Mouse (Mus musculus) liver (tissue): ENCODE measurements around the gene Crb2.

Source experiments
- DNase-seq: peaks from one replicate; pipeline ENCODE4 v3.0.0-alpha.2; 2020; ENCODE audit warnings: mixed read lengths

Crb2 gene

DNA sequence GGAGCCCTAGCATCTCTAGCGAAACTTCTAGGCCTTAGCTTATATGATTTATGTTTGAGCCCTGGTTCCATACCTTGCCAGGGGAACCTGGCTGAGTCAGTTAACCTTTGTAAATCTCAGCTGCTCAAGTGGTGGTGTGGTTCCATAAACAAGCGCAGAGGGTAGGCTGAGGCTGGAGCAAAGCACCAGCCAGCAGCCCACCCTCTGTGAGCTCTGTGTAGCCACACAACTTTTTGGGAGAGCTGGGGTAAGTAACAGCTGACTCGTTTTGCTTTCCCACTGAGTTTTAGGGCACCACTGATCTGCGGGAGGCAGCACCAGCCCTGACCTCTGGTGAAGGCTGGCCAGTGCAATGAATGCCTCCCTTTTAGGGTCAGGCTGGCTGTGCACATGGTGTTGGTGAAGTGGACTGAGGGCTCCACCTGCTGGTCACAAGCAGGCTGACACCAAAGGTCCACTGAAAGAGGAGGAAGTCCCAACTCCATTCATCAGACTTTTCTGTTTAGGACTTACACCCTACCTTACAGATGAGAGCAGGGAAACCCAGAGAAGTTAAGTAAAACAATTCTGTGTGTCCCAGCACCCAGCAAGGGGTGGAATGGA is 26.7 kb downstream of the Crb2 start:
- DNase-seq, result peak; percentile 67

DNA sequence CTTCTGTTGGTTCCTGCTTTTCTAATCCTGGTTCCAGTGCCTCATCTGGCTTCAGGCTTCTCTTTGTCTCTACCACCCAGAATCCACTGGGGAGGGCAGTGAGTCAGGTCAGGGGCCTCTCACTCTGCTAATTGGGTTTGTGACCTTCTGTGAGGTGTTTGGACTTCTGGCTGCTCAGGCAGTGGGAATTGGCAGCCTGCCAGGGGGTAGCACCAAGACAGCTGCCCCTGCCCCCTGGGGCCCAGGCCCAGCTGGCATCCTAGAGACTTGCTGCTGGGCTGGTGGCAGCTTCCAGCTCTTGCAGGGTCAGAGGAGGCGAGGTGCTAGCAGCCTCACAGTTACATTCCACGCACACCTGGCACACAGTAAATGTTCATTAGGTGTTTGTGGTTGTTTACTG is 35.6 kb downstream of the Crb2 start:
- DNase-seq, result no peak

DNA sequence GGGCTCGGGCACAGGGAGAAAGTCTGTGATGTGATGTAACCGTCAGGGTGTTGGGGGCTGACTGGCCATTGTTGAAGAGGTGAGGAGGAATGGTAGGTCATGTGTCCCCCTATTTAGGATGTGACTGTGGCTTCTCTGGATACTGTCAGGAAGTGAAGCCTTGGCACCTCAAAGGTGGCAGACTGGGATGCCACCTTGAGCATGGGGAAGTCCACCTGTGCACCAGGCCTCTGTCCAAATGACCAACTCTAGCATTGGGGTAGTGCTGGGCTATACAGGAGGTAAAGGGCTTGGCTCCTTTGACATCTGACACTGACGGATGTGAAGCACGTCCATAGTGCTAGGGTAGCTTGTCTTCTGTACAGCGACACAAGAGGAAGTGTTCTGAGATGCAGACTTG is 36.4 kb downstream of the Crb2 start:
- DNase-seq, result no peak

DNA sequence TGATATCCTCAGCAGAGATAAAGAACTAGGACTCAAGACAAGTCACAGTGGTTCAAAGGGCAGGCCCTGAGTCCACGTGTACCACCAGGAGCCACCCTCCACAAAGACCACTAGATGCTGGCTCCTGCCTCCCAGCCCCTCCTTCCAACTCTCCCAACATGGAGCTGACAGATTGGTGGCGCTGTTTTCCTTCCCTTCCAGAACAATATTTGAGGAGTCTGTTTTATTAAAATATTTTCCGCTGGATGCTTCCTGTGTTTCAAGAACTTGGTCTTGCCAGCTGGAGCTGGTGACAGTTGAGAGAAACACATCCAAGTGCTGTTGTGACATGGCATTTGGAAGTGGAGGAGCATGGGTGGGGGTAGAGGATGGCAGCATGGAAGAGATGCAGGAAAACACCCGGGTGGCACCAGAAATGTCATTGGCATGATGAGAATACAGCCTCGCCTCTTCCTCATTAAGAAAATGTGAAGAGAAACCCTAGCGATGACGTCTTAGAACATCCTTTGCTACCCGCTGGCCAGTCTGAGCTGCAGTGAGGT is 38.8 kb downstream of the Crb2 start:
- DNase-seq, result no peak

DNA sequence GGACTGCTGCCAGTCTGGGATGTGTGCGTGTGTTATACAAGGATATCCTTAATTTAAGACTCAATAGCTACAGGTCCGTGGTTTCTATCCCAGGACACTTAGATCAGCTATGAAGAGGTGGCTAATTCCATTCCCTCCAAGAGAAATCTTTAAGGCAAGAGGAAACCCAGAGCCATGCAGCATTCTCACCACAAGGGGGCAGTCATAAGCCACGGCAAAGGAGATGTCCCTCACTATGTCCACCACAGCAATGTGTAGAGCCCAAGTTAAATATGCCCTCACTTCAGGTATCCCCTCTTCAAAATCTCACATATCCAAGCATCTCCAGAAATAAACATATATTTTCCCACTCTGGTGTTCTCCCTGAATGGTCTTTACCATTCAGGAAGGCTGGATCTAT is 39.6 kb downstream of the Crb2 start:
- DNase-seq, result peak; percentile 73

DNA sequence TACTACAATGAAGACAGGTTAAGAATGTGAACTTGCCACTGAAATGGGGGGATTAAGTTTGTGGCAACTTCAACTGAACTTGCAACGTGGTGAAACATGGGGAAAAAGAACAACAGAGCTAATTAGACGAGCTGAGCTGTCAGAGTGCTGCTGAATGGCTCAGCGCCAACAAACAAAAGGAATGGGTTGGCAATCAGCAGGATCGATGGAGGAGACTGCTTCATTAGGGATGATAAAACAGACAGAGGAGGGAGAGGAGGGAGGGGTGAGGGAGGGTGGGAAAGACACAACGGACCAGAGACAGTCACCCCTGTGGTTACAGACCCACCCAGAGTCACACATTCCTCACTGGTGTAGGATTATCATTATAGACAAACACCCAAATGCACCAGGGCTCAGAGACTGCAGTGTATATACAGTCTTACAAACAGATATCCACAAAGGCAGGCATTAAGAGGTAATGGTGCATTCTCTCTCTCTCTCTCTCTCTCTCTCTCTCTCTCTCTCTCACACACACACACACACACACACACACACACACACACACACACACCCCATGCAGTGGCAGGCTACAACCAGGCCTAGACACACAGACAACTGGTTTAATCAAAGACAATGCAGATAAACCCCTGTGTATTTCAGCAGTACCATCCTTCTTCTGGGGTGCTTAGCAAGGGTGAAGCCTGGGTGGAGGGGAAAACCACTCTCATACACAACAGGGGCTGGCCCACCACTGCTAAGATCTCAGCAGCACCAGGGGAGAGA is 42.9 kb downstream of the Crb2 start:
- DNase-seq, result no peak

DNA sequence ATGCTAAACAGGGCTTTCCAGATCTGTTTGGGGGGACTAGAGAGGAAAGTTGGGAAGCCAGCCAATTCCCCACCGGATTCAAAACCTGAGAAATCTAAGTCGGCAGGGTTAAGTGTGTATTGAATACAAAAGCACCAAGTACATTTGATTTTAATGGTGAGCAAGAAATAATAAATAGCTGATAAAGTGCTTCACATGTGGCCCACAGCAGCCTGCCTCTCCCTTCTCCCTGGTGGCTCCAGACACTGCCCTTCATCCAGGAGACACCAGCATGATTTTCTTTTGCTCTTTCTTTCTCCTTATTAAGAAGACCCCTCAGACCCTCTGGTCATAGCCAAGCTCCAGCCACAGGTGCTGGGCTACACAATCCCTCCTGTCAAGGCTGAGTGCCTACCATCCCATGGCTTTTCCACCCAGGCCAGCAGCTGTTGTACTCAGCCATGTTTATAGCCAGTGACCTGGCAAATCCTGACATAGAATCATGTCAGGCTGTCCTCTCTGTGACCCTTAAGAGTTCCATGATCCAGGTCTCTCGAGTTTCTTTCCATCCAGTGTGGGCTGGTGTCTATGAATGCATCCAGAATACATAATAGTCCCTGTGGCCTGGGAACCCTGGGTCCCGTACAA is 43.6 kb downstream of the Crb2 start:
- no peak for DNase-seq

DNA sequence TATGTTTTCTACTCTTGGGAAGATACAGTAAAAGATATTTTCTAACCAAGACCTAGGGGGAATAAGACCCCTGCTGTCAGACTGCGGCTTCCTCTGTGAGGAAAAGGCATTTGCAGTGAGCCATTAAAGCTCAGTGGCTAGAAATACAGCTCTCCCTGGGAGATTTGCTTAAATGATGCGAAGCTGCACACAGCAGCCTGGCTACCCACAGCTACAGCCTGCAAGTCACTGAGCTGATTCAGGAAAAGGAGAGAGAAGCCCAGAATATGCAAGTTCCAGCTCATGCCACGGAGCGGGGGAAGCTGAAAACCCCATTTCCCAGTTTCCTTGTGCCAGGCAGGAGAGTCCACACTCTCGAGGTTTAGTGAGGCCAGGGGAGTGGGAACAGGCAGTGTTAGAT is 46.1 kb downstream of the Crb2 start:
- DNase-seq, result no peak

DNA sequence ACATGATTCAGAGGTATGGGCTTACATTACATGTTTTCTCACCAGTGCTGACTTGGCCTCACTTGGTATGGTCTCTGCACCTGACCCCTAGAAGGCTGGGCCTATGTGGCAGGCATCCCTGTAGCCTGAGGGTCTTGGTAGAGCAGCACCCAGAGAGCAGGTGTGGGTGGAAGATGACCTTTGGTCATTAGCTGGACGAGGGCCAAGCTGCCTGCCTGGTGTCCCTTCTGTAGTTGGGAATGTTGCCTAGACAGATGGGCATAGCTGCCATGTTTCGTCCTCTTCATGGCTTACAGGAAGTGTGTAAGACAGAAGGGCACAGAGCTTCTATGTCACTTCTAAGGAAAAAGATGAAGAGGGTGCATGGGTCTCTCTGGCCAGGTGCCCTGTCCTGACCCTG is 47.8 kb downstream of the Crb2 start:
- DNase-seq, result no peak

DNA sequence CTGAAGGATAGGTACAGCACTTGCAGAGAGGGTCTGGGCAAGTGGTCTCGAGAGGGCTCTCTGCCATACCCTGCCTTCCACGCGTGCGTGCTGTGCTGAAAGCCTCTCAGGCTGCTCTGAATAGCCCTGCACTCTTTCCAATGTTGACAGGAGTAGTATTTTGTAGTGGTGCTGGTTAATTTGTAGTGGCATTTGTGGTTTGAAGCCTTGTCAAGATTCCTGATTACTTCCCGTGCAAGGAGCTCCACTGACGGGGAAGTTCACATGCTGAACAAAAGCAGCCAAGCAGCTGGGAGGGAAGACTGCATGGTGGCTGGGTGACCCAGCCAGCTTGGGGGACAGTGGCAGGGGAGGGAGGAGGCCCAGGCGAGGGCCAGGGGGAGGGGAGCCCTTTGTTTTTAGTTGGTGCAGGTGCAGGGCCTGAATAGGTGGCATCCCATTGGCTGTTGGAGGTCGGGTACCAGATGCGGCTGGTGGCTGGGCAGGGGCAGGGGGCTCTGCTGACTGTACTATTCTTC is 53.8 kb downstream of the Crb2 start:
- no peak for DNase-seq

DNA sequence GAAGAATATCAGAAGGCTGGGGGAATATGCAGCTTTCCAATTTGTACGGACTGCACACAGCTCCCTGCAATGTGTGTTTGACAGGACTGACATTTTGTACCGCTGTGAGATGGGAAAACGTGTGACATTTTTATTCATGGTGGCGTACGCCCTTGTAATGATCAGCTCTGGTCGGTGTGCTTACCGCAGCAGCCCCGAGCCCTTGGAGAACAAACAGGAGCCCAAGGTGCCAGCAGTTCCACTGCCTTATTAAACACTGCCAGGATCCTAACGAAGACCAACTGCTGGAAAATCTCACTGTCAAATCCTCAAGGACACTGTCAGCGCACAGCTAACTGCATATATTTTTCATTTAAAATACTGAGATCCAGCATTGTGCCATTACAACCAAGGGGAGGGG is 56.2 kb downstream of the Crb2 start:
- no peak for DNase-seq

DNA sequence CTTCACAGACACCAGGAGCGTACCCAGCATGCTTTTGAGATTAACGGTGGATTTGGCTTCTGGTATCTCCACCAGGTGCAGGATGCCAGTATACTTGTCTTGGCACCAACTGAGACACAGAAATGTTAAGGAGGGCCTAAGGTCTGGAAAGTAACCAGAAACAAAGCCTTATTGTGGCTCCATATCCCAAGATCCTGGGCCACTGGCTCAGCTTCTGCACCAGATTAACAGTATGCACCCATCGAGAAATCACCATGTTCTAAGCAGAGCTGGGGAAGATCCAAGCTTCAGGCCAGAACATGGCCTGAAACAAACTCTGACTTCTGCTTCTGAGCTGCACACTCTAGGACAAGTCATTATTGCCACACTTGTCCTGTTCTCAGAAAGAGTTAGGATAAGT is 60.9 kb downstream of the Crb2 start:
- no peak for DNase-seq

DNA sequence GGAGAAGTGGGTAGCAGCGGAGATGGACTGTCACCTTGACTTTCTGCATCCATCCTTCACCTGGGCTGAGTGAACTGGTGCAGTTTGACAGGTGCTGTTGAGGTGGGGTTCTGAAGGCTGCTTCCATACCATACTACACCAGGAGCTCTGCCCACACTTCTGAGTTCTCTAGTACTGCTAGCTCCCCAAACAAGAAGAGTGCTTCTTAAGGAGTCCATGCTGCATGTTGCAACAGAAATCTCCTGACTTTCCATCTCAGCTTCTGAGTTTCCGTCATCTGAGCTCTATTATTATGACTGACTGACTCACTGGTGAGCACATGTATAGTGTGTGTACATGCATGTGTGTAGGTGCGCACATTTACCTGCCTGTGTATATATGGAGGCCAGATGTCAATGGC is 61.5 kb downstream of the Crb2 start:
- no peak for DNase-seq

DNA sequence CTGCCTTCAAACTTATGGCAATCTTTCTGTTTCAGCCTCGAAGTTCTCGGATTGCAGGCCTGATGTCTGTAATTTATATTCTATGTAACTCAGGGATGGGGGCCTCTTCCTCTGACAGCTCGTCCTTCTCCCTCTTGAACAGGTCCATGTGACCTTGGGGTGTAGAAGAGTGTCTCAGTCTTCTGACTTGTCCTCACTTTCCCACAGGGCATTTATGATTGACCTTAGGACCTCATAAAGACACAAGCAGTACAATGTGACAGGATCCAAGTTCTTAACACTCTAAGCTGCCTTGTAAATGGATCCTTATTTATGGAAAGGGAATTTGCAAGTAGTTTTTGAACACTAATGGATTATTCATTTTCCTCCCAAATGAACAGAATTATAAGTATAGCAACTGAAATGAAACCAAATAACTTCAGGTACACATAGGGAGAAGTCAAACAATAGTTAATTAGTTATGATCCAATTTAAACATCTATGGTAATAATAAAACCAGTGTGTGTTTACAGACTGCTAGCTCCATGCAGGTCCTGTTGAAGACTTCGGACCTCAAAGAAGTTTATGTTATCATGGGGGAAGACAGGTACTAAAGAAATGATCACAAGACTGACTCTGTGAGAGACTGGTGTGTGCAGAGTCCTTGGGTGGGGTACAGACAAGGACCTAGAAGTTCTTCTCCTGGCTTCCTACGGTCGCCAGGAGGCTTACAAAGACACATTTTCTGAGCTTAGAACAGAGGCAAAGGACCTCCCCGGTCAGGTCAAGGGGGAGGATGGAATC is 62.3 kb downstream of the Crb2 start:
- DNase-seq, result no peak

DNA sequence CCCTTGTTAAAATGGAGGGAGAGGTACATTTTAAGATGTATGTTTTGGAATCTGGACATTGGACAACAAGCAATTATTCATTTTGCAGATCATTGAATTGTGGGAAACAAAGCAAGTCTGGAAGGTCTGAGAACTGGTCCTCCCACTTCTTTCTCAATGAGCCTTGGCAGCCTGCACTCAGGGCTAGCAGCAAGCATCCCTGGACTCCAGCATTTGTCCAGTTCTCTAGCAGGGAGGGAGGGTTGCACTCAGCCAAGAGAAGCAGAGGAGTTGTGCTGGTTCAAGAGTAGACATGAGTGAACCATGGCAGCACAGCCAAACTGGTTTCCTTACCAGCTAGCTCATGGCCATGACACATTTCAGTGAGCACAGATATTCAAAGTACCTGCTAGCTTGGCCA is 63.9 kb downstream of the Crb2 start:
- no peak for DNase-seq

DNA sequence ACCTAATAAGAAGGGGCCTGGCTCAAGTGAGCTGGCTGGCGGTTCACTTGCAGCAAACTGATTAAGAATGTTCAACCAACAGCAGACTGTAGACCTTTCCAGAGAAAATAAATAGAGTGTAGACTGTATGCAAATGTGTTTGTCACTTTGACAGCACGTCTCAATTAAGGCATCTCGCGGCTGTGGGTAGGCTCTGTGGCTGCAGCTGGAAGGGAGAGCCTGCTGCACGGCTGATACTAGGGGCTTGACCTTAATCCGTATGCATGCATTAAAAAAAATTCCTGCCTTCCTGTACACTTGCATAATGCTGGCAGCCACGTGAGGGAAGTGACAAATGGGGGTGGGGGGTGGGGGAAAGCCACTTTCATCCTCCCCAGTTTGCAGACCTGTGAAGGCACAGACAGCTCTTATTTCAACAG is 66.1 kb downstream of the Crb2 start:
- no peak for DNase-seq

DNA sequence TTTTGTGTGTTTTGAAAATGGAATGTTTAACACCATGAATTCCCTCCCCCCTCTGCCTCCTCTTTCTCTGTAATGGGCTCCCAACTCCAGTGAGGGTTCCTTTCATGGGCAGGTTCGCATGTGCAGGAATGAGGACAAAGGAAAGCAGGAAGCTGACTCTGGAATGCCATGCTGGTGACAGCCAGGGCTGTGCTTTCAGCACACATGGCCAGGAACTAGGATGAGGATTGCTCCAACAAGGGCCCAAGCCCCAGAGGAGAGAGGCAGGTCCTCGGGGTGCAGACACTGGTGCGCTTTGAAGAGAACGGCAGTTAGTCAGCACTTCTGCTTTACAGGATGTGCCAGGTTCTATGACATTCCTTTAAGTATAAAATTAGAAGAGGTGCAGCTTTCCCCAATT is 66.7 kb downstream of the Crb2 start:
- DNase-seq, result no peak
